Mouse (Mus musculus): ENCODE measurements around the gene Aip.

DNA sequence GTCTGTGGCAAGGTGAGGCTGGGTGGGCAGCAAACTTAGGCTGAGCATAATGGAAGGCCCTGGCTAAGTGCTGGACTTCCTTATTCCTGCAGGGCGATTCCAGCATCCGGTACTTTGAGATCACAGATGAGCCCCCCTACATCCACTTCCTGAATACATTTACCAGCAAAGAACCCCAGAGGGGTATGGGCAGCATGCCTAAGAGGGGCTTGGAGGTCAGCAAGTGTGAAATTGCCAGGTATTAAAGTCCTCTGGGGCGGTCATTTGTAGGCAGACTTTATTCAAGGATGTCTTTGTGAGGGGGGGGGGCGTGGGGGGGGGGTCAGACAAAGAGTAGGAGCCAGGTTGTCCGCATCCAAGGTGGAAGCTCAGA lies 25.8 kb upstream of the Aip start:
- TF ChIP-seq HCFC1 (IDR thresholded peaks at IDR 0.05; ENCODE audit: borderline replicate concordance, insufficient read depth, low read length): no peak
- no peak for TF ChIP-seq CHD2 (IDR thresholded peaks at IDR 0.05; ENCODE audit: low read depth, low read length)
